Mouse (Mus musculus) thymus, adult 18-20 months (tissue): ENCODE results near the gene Sncg.
A peak's percentile ranks its signal among the peaks of the same experiment; 100 is the strongest.
"Not testable (repeated sequence)": the region's sequence is repeated elsewhere in the genome, so short reads cannot be mapped to it uniquely, and the experiment has no call there.

Experiments used
- DNase-seq, 2 experiments: peaks; one replicate each; pipeline ENCODE4 v3.0.0; 2022; ENCODE audit warnings: mixed read lengths in 2 of 2

The Sncg gene

DNA sequence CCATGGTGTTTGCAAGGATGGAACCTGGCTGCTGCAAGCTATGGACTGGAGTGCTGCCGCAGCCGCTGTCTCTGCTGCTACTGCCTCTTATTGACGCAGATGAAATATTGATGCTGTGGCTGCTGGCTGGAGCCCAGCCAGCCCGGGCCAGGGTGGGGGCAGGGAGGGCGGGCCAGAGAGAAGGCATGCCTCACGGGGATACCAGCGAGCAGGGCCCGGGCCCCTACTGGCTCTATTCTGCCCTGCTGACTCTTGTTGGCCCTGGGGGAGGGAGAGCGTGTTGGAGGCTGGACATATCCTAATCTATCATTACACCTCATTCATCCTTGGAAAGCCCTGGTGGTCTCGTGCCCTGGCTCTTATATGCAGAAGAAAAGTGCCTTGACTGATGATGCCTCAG is at the start of gene Sncg:
Sncg (minus strand) TSS at position 213 of the 400 bp plus-strand sequence.
- no peak for DNase-seq

DNA sequence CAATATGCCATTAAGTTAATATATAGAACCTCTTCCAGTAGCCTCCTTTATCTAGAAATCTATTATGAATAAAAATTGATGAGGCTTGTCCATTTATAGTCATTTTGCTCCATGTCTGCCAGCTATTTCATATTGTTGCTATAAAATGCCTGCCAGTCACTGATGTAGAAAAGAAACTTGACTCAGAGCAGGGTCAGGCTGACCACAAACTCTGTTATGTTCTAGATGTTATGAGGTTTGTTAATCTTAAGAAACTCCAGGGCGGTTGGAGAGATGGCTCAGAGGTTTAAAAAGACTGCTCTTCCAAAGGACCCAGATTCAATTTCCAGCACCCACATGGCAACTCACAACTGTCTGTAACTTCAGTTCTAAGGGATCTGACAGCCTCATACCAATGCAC is 46.5 kb upstream of the Sncg start:
- no peak for DNase-seq

DNA sequence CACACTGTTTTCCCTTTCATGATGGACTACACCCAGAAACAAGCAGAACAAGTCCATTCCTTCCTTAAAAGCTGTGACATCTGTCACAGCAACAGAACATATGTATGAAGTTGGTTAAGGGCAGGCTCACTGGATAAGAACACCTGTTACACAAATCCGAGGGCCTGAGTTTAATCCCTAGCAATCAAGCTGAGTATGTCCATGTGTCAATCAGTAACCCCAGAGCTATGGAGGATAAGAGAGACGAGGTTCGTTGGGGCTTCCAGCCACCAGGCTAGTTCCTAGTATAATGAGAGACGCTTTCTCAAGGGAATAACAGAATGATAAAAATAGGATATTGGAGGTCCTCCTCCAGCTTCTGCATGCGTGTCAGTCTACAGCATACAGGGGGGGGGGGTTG is 42.9 kb upstream of the Sncg start:
- DNase-seq: no peak

DNA sequence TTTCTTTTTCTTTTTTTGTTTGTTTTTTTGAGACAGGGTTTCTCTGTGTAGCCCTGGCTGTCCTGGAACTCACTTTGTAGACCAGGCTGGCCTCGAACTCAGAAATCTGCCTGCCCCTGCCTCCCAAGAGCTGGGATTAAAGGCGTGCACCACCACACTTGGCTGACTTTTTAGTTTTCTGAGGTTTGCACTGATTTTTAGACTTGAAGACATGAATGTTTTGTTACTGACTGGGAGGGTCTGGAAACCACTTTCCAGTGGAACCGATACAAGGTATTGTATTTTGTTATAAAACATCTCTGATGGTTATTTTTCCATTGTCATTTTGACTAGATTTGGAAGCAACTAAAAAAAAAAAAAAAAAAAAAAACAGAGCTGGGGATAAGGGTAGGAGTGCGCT is 42.4 kb upstream of the Sncg start:
- DNase-seq: not testable (repeated sequence)

DNA sequence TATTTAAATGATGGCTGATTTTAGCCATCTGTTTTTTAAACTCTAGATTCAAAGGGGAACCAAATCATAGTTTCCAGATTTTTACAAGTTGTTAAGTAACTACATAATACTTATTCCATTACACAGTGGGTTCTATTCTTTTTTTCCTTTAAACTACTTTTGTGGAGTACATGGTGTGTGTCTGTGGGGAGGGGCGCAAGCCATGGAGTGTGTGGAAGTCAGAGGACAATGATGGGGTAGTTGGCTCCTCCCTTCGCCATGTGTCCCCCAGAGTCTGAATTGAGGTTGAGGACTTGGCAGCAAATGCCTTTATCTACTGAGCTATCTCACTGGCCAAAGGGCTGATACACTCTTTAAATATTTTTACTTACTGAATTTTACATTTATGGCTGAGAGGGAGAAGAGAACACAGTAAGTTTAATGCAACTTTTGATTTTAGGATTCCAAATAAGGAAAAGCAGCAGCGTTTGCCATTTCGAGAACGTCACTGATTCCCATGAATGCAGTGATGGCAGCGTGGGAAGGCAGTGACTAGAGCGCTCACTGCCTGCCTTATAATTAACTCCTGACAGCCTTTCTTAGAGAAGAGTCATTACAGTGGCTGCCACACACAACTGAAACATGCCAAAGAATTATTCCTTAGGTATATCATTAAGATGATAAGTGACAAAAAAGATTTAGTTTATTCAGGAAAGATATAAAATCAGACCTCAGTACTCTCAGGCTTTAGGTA is 37.7 kb upstream of the Sncg start:
- no peak for DNase-seq

DNA sequence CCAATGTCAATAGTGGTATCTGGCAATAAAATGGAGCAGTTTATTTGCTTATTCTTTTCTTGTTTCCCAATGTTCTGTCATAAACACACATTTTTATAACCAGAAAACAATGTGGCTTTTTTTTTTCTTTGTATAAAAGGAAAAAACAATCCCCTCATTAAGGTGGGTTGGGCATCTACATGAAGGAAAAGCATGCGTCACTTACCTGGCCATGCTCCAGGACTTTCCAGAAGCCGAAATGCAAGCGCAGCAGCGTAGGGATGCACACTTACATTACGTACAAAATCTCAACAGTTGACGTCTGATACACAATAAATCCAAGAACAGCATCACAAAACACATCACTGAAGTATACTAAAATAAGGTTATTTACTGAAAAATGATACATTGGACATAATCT is 36.1 kb upstream of the Sncg start:
- no peak for DNase-seq

DNA sequence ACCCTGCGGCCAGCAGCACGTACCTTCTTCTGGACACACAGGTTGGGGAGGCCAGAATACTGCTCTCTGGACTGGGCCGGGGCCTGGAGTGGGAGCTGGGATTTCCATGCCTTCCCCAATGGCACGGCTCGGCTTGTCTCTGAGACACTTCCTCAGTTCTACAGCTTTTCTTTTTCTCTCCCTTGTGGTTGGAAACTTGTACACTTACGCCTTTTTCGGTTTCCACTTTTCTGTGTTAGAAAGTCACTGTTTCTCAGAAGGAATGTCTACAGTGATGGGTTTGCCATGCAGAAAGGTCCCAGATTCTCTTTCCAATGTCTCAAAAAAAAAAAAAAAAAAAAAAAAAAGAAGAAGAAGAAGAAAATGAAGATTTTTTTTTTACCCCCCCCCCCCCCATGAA is 28.8 kb upstream of the Sncg start:
- DNase-seq: no peak

DNA sequence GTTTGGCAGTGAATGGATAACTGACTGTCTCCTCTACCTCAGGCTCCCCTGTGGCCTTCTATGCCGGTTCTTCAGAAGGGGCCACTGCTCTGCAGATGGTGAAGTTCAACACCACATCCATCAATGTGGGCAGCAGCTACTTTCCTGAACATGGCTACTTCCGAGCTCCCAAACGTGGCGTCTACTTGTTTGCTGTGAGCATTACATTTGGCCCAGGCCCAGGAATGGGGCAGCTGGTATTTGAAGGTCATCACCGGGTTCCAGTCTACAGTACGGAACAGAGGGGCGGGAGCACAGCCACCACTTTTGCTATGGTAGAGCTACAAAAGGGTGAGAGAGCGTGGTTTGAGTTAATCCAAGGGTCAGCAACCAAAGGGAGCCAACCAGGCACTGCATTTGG is 28.3 kb upstream of the Sncg start:
- no peak for DNase-seq

DNA sequence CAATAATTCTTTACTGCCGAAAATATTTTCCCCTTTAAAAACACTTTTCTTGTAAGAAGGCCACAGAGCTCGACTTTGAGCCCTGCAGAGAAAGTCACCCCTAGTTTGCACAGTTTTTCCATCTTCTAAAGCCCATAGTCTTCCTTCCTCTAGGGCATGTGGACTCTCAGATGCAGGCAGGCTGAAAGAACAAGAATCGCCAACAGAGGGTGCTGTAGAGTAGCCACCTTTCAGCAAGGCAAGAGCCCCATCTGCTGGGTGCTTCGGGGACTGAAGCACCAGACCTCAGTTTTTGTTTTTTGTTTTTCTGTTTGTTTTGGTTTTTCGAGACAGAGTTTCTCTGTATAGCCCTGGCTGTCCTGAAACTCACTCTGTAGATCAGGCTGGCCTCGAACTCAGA is 26.5 kb upstream of the Sncg start:
- DNase-seq: peak; percentile 21 to 32

DNA sequence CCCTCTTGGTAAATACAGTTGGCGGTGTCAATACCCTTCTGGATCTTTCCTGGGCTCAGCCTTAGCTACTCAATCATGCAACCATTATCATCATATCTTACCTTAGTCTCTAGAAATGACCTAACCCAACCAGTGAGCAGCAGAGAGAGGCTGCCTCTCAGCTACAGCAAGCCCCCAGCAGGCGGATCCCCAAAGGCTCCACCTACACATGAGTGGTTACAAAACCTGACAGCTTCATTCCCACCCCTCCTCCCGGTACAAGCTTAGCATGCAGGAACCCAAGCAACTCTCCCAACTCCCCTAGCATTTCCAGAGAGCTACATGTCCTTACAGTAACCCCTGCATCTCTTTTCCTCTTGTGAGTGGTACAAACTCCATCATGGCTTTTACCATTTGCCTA is 25.4 kb upstream of the Sncg start:
- DNase-seq: no peak

DNA sequence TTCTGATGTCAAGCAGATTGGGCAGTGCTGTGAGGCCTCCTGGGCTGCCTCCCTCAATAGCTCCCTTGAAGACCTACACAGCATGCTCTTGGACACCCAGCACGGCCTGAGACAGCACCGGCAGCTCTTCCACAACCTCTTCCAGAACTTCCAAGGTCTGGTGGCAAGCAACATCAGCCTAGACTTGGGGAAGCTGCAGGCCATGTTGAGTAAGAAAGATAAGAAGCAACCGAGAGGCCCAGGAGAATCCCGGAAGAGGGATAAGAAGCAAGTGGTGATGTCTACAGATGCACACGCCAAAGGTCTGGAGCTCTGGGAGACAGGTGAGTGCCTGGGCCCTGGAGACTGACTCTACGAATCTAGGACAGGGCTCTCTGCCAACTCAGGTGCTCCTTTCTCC is 24.7 kb upstream of the Sncg start:
- no peak for DNase-seq

DNA sequence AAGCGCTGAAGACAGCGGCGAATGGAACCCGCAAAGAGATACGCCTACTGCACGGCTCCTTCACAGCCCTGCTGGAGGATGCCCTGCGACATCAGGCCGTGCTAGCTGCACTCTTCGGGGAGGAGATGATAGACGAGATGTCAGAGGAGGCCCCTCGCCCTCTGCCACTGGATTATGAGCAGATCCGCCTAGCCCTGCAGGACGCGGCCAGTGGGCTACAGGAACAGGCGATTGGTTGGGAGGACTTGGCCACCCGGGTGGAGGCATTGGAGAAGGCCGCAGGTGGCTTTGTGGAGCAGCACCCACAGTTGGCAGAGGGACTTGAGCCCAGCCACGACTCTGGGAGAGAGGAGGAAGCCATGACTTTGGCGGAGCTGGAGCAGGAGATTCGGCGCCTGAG is 24.3 kb upstream of the Sncg start:
- DNase-seq: no peak

DNA sequence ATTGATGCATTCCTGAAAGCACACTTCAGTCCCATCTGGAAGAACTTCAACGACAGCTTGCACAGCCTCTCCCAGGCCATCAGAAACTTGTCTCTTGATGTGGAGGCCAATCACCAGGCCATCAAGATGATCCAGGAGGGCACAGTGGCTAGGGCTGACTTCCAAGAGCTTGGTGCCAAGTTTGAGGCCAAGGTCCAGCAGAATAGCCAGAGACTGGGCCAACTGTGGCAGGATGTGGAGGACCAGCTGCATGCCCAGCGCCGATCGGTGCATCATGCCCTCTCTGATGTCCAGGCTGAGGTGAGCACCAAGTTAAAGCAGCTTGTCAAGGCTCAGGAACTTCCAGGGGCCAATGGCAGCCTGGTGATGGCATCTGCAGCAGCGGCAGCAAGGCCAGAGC is 23.3 kb upstream of the Sncg start:
- DNase-seq: no peak

DNA sequence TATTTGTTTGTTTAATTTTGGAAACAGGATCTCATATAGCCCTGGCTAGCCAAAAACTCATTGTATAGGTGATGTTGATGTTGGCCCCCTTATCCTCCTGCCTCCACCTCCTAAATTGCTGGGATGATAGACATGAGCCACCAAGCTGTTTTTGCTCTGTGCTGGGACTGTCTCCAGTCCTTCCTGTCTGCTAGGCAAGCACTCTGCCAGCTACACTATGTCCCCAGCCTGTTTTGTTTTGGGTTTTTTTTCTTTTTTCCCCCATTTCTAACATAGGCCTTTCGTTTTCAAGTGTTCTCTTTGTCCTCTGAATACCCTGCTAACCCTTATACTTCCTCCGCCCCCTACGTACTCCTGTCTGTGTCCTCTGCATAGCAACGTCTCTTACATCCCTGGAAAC is 18.7 kb upstream of the Sncg start:
- DNase-seq: no peak

DNA sequence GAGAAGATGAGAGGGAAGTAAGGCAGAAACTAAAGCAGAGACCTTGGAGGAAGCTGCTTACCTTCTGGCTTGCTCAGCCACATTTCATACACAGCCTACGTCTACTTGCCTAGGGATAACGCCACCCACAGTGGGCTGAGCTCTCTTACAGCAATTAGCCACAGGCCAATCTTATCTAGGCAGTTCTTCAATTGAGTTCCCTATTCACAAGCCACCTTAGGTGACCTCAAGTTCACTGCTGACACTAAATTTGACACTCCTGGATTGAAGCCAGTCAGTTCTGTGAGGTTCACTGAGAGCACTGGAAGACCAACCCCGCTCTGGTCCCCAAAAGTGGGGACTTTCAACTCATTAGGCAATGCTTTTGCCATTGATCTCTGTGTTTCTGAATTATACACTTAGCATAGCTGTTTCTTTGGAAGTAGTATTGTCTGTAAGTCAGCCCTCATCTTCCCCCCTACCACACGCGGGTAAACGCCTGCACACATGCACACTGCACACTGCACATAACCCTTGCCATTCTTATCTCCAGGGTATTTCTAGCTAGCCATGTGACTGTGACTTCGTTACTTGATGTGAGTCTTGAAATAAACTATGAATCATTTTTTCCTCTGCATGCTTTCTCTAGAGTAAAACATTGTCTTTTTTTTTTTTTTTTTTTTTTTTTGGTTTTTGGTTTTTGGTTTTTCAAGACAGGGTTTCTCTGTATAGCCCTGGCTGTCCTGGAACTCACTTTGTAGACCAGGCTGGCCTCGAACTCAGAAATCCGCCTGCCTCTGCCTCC is 8.5 kb upstream of the Sncg start:
- DNase-seq: no peak

DNA sequence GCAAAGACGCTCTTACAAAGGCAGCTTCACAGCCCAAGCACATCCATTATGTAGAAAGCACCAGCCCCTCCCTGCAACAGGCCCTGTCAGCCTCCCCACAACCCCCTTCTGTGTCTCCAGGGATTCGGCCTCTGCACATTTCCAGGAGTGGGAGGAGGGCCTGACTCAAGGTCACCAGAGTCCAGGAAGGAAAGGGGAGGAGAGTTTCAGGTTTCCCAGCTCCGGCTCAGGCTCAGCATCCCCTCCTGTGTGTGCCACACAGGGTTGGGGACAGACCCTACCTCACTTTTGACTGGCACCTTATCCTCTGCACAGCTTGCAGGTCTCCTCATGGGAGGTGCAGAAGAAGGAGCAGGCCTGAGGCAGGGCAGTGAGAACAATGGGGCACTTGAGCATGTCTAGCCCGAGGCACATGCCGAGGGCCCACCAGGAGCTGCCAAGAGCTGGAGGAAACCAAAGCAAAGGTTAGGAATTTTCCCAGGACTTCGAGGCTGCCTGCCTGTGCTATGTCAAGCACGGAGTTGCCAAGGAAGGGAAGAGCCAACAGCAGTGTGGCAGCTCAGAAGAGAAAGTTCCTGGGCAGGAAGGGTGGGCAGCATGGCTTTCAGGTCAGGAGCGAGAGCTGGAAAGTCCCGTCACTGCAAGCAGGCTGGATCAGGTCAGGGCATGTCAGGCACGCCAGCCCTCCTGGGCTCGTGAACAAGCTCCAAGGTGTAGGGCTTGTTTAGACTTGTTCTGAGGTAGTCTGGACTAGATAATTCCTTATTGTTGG is 4.2 kb upstream of the Sncg start:
- no peak for DNase-seq

DNA sequence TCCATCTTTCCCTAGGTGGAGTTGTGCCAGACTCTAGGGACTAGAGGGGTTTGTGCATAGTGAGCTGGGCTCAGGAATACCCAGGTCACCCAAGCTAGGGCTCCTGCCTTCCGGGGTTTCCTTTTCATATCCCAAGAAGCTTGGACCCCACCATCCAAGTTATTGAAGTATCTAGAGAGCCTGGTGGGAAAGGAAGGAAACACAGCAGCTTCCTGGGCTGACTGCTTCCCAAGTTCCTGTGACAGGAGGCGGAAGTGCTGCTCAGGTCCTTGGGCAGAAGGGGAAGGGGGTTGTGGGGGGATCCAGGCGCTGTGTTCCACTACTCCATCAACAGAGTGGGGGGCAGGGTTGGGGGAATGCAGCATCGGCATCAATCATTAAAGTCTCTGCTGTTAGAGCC is 2.5 kb upstream of the Sncg start:
- DNase-seq: no peak

DNA sequence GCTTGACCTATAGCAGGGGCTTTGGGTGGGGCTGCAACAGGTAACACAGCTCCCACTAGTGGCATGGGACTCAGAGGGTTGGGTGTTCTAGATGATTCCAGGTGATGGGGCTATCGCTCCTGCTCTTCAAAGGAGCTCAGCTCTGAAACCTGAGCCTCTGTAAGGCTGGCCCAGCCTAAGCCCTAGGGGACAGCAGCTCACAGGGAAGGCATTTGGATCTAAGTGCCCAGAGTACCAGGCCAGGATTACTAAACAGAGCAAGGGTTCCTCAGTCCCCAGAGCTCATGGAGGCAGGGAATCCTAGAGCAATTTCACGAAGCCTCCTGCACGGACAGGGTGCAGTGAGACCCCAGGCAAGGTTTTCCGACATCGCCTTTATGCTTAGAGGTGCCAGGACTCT is 1.4 kb upstream of the Sncg start:
- no peak for DNase-seq

DNA sequence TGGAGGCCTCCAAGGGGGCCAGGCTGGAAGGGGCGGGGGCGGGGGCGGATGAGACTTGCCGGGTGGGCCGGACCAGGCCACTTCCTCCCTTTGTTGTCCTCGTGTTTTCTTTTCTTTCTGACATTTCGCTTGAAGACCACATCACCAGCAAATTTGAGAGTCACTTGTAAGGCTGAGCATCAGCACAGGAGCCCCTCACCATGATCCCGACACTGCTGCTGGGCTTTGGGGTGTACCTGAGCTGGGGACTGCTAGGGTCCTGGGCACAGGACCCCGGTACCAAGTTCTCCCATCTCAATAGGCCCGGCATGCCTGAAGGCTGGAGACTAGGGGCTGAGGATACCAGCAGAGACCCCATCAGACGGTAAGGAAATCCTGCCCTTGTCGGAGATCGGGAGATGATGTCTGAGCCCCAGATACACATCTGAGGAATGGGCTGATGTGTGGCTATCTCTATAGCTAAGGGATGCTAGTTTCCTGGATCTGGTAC is 871 bp upstream of the Sncg start, which contains the start of gene Mmrn2:
Mmrn2 (plus strand) TSS at position 51 of the 490 bp plus-strand sequence.
- no peak for DNase-seq

DNA sequence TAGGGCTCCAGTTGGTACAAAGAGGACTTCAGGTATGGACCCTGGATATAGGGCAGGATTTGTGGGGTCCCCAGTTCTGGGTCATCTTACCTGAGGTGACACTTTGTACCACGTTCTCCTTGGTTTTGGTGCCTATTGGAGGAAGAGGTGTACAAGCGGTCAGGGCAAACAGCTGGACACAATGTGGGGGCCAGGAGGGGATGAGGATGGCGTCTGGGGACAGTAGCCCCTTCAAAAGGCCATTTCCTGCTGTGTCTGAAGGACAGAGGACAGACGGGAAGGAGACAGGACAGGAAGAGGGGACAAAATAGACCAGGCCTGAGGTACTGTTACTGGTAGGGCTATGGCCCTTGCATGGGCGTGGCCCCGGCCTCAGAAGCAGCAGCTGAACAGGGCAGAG is 1.0 kb downstream of the Sncg start:
- DNase-seq: no peak

DNA sequence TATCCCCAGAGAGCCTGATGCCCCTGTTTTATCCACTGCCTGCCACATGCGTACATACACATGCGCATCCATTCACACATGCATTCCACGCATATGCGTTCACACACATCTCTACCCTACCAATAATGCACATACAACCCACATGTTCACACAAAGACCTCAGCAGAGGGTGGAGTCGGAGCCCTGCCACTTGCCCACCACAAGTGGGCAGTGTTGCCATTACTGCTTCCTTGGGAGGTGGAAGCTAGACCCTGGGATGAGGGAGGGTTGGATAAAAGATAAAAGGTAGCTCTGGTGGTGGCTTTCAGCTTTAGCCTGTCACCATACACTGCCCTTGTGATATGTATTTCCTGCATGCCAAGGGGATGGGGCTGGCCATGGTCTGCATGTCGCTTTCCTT is 1.9 kb downstream of the Sncg start:
- DNase-seq: no peak

DNA sequence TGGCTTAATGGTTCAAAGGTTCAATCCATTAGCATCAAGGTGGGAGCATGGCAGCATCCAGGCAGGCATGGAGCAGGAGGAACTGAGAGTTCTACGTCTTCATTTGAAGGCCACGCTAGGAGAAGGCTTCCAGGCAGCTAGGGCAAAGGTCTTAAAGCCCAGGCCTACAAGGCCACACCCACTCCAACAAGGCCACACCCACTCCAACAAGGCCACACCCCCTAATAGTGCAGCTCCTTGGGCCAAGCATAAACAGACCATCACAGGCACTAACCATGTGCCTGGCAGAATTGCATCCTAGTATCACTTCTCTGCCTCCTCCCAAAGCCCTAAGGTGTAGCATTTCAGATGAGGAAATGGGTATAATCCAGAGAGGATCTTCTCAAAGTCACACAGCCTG is 2.8 kb downstream of the Sncg start:
- DNase-seq: no peak

DNA sequence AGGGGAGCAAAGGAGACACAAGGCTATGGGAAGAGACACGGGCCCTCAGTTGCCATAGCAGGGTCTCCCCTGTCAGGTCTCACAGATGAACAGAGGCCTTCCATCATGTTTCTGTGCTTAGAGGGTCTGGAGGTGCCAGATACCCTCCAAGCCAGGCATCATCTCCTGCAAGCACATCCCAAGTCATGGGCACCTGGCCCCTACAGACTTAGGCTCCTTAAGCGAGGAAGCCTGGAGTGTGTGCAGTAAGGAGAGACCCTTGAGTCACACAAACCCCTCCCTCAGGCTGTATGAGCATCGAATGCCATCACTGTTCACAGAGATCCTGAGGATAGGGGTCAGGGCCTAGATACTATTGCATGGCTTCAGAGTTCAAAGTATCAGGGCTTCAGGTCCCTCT is 3.7 kb downstream of the Sncg start:
- no peak for DNase-seq

DNA sequence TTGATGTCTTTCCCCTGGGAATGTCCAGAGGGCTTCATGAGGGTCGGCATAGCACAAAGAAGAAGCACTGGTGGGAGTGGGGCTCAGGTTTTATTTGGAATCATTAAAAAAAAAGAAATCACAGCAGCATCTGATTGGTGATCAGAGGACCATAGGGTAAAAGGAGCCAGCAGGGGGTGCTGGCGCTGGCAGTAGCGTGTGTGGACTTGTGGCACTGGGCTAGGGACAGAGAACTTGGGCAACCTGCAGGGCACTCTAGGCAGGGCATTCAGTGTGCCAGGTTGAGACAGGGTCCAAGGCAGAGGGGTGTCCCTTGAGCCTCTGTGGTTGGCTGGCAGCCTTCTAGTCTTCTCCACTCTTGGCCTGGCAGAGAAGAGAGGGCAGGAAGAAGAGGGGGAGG is 4.4 kb downstream of the Sncg start:
- no peak for DNase-seq
